18 mouse cellular contexts compared by ENCODE assay signal in the genomic region with DNA sequence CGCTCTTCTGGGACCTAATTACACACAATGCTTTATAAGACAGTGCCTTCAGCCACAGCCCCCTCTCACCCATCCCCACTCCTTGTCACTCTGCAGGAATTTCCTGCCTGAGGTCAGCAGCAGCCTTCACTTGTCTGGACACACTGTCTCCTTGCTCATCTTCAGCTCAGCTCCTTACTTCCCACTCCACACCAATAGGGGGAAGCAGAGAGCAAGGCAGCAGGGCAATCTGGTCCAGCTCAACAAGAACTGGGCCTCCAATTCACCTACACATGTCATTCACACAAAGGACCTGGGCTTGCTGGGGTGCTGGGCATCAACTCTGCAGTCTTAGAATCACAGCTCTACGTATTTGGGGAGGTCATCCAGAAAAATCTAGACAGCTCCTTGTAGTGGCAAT. TPM values are rescaled to one million over a fixed set of nuclear protein-coding genes. Genes with fewer than 3 reads are reported as not detected.
DNase-seq lines count a peak whose midpoint lies in the region; ATAC-seq and TF ChIP-seq lines count a peak whose summit lies in the region.
"Had no signal": no experiment of that assay in that cellular context is flagged by ENCODE, and none has a peak within 500 bp of the region (broad histone marks: within the 10 kb centered on the region; RNA-seq: fewer than 3 reads in every experiment).

No protein-coding gene starts in this region.

- TF ChIP-seq EP300 in liver, postnatal 0 days (IDR thresholded peaks at IDR 0.05; ENCODE audit: low read depth): no peak
- no peak for TF ChIP-seq EP300 in ES-Bruce4 (IDR thresholded peaks at IDR 0.05; ENCODE audit: insufficient read depth, low read depth, low read length)

- H3K4me1 ChIP-seq in forebrain, embryonic 15.5 days: peaks cover 48% of the 10 kb centered on the region
- H3K4me1 ChIP-seq in forebrain, embryonic 12.5 days: no peaks in the 10 kb centered on the region
- no peaks in the 10 kb centered on the region for H3K4me1 ChIP-seq in liver, adult 2 months (ENCODE audit: control insufficient read depth, insufficient read depth, low read length)
- H3K4me1 ChIP-seq in liver, postnatal 0 days (ENCODE audit: insufficient read depth): no peaks in the 10 kb centered on the region
- no peaks in the 10 kb centered on the region for H3K4me1 ChIP-seq in ES-Bruce4 (ENCODE audit: control insufficient read depth, insufficient read depth, low read length)
- H3K4me1 ChIP-seq in midbrain, embryonic 16.5 days (ENCODE audit: control insufficient read depth, insufficient read depth, low read length): peaks cover 26% of the 10 kb centered on the region
- H3K4me1 ChIP-seq: forebrain, embryonic 10.5 days; heart, embryonic 15.5 days; limb, embryonic 13.5 days; lung, embryonic 15.5 days had no signal

- no peaks in the 10 kb centered on the region for H3K36me3 ChIP-seq in forebrain, embryonic 15.5 days
- H3K36me3 ChIP-seq in forebrain, embryonic 12.5 days (replicated peaks): no peaks in the 10 kb centered on the region
- no peaks in the 10 kb centered on the region for H3K36me3 ChIP-seq in liver, adult 2 months (ENCODE audit: control insufficient read depth, insufficient read depth, low read length)
- no peaks in the 10 kb centered on the region for H3K36me3 ChIP-seq in liver, postnatal 0 days (replicated peaks; ENCODE audit: insufficient read depth, low read length)
- no peaks in the 10 kb centered on the region for H3K36me3 ChIP-seq in ES-Bruce4 (ENCODE audit: control insufficient read depth, insufficient read depth, low read length, poor library complexity, severe bottlenecking)
- H3K36me3 ChIP-seq in midbrain, embryonic 16.5 days (ENCODE audit: control insufficient read depth, insufficient read depth, low read length): no peaks in the 10 kb centered on the region
- H3K36me3 ChIP-seq: forebrain, embryonic 10.5 days; heart, embryonic 15.5 days; hindbrain, embryonic 15.5 days; limb, embryonic 13.5 days; lung, embryonic 15.5 days had no signal

- no peaks in the 10 kb centered on the region for H3K27me3 ChIP-seq in forebrain, embryonic 15.5 days
- H3K27me3 ChIP-seq in forebrain, embryonic 12.5 days: no peaks in the 10 kb centered on the region
- no peaks in the 10 kb centered on the region for H3K27me3 ChIP-seq in liver, adult 2 months (ENCODE audit: control insufficient read depth, insufficient read depth, low read length)
- no peaks in the 10 kb centered on the region for H3K27me3 ChIP-seq in liver, postnatal 0 days (ENCODE audit: insufficient read depth, low read length)
- H3K27me3 ChIP-seq in ES-Bruce4 (ENCODE audit: control insufficient read depth, insufficient read depth, low read length, poor library complexity, severe bottlenecking): no peaks in the 10 kb centered on the region
- H3K27me3 ChIP-seq in midbrain, embryonic 16.5 days (ENCODE audit: control insufficient read depth, insufficient read depth, low read depth, low read length): no peaks in the 10 kb centered on the region
- H3K27me3 ChIP-seq: heart, embryonic 15.5 days; hindbrain, embryonic 15.5 days; limb, embryonic 13.5 days; lung, embryonic 15.5 days had no signal

- DNase-seq in liver, adult 2 months (ENCODE audit: extremely low read depth, low read depth, low spot score): no peak
- no peak for DNase-seq in liver, postnatal 0 days
- no peak for DNase-seq in heart, adult 9 months (ENCODE audit: low spot score in 2 of 2)
- DNase-seq: adrenal gland, adult 8-10 months; kidney, adult 9 months; thymus, adult 2 months had no signal

- WGBS in forebrain, embryonic 15.5 days: 86% methylated on average over 2 of the region's 2 CpGs
- WGBS in forebrain, embryonic 12.5 days: 92% methylated on average over 2 of the region's 2 CpGs
- WGBS in liver, adult 2 months: 76% methylated on average over 2 of the region's 2 CpGs
- 69% methylated on average over 2 of the region's 2 CpGs for WGBS in liver, postnatal 0 days (ENCODE audit: insufficient replicate concordance)
- WGBS in midbrain, embryonic 16.5 days: 82% methylated on average over 2 of the region's 2 CpGs

- peak; percentile 32; the same call in 1 of the 2 replicates for TF ChIP-seq CTCF in liver, adult 2 months (IDR thresholded peaks at IDR 0.05; ENCODE audit: low read depth, low read length)
- no peak for TF ChIP-seq CTCF in liver, postnatal 0 days (IDR thresholded peaks at IDR 0.05; ENCODE audit: low read depth)
- TF ChIP-seq CTCF in ES-Bruce4 (IDR thresholded peaks at IDR 0.05; ENCODE audit: low read depth, low read length): peak; percentile 10

- no peak overlapping the region for H3K4me2 ChIP-seq in forebrain, embryonic 15.5 days (replicated peaks)
- no peak overlapping the region for H3K4me2 ChIP-seq in forebrain, embryonic 12.5 days
- H3K4me2 ChIP-seq in liver, postnatal 0 days (ENCODE audit: low read depth, low read length): no peak overlapping the region
- no peak overlapping the region for H3K4me2 ChIP-seq in midbrain, embryonic 16.5 days (ENCODE audit: low read length)
- H3K4me2 ChIP-seq: heart, embryonic 15.5 days; hindbrain, embryonic 15.5 days; limb, embryonic 13.5 days; lung, embryonic 15.5 days had no signal

- H3K9ac ChIP-seq in forebrain, embryonic 15.5 days (replicated peaks): no peak overlapping the region
- no peak overlapping the region for H3K9ac ChIP-seq in forebrain, embryonic 12.5 days
- no peak overlapping the region for H3K9ac ChIP-seq in liver, adult 2 months (ENCODE audit: low read depth, low read length)
- H3K9ac ChIP-seq in liver, postnatal 0 days (replicated peaks): no peak overlapping the region
- no peak overlapping the region for H3K9ac ChIP-seq in ES-Bruce4 (ENCODE audit: low read depth, poor library complexity, severe bottlenecking)
- H3K9ac ChIP-seq in midbrain, embryonic 16.5 days (ENCODE audit: low read depth, low read length): no peak overlapping the region
- H3K9ac ChIP-seq: heart, embryonic 15.5 days; hindbrain, embryonic 15.5 days; limb, embryonic 13.5 days; lung, embryonic 15.5 days had no signal

- H3K4me3 ChIP-seq in forebrain, embryonic 15.5 days: no peak overlapping the region
- H3K4me3 ChIP-seq in forebrain, embryonic 12.5 days (replicated peaks): no peak overlapping the region
- H3K4me3 ChIP-seq in liver, adult 2 months (ENCODE audit: insufficient read depth, low read depth, low read length): no peak overlapping the region
- H3K4me3 ChIP-seq in liver, postnatal 0 days (ENCODE audit: low read depth, low read length): no peak overlapping the region
- no peak overlapping the region for H3K4me3 ChIP-seq in ES-Bruce4 (ENCODE audit: low read depth, low read length)
- H3K4me3 ChIP-seq in midbrain, embryonic 16.5 days (ENCODE audit: low read depth, low read length): no peak overlapping the region
- H3K4me3 ChIP-seq: forebrain, embryonic 10.5 days; heart, embryonic 15.5 days; hindbrain, embryonic 15.5 days; limb, embryonic 13.5 days; lung, embryonic 15.5 days; myocyte had no signal

- no peak for TF ChIP-seq POLR2A in liver, adult 2 months (IDR thresholded peaks at IDR 0.05; ENCODE audit: extremely low read depth, insufficient read depth, low read length)
- TF ChIP-seq POLR2A in ES-Bruce4 (IDR thresholded peaks at IDR 0.05; ENCODE audit: insufficient read depth, low read length): no peak

- H3K79me2 ChIP-seq in liver, adult 2 months (ENCODE audit: control insufficient read depth, insufficient read depth, low read length): no peaks in the 10 kb centered on the region

- 0 out of 2 replicates have a peak overlapping the region, but pooled peaks have one; percentile 6 for H3K27ac ChIP-seq in forebrain, embryonic 15.5 days (replicated peaks)
- H3K27ac ChIP-seq in forebrain, embryonic 12.5 days: no peak overlapping the region
- H3K27ac ChIP-seq in liver, adult 2 months (replicated peaks; ENCODE audit: insufficient read depth, low read depth, low read length): no peak overlapping the region
- H3K27ac ChIP-seq in liver, postnatal 0 days (ENCODE audit: low read depth): no peak overlapping the region
- no peak overlapping the region for H3K27ac ChIP-seq in ES-Bruce4 (ENCODE audit: insufficient read depth, low read length)
- peak overlapping the region; percentile 51 for H3K27ac ChIP-seq in midbrain, embryonic 16.5 days (ENCODE audit: low read length)
- H3K27ac ChIP-seq: forebrain, embryonic 10.5 days; heart, embryonic 15.5 days; limb, embryonic 13.5 days; lung, embryonic 15.5 days had no signal

- no peak for ATAC-seq in forebrain, embryonic 15.5 days (replicated peaks)
- no peak for ATAC-seq in forebrain, embryonic 12.5 days (ENCODE audit: low FRiP score)
- ATAC-seq in liver, postnatal 0 days: no peak
- ATAC-seq in midbrain, embryonic 16.5 days: peak; percentile 41; the same call in 1 of the 2 replicates

- H3K9me3 ChIP-seq in forebrain, embryonic 15.5 days: no peaks in the 10 kb centered on the region
- no peaks in the 10 kb centered on the region for H3K9me3 ChIP-seq in forebrain, embryonic 12.5 days
- H3K9me3 ChIP-seq in liver, postnatal 0 days (ENCODE audit: low read length): no peaks in the 10 kb centered on the region
- H3K9me3 ChIP-seq in ES-Bruce4 (replicated peaks; ENCODE audit: control insufficient read depth, insufficient read depth, low read length, poor library complexity, severe bottlenecking): no peaks in the 10 kb centered on the region
- H3K9me3 ChIP-seq in midbrain, embryonic 16.5 days (replicated peaks; ENCODE audit: control insufficient read depth, low read length, poor library complexity, severe bottlenecking): no peaks in the 10 kb centered on the region
- H3K9me3 ChIP-seq: forebrain, embryonic 10.5 days; heart, embryonic 15.5 days; hindbrain, embryonic 15.5 days; limb, embryonic 13.5 days; lung, embryonic 15.5 days had no signal

RNA-seq across cellular contexts. Expression of a gene that starts 33.0 kb away (rescaled TPM):
- 246 and 254 TPM in 2 replicates for polyA plus RNA-seq in forebrain, embryonic 15.5 days (2015; fragmentation: Nextera tagmentation; extraction: Ambion mirVana)
- polyA plus RNA-seq in forebrain, embryonic 12.5 days (2016; fragmentation: Nextera tagmentation; extraction: Ambion mirVana): 53.6 and 56.1 TPM in 2 replicates
- total RNA-seq in liver, adult 2 months (2014; rRNA removed): not detected in 2 replicates
- not detected in 2 replicates for polyA plus RNA-seq in liver, adult 2 months (2012; rRNA removed)
- not detected in 2 replicates for polyA plus RNA-seq in liver, postnatal 0 days (2015; fragmentation: Nextera tagmentation; extraction: Ambion mirVana)
- polyA plus RNA-seq in ES-Bruce4 (2011; ENCODE audit: insufficient read depth, insufficient read length, low read depth, missing spikeins): not detected in 2 replicates
- 274 and 304 TPM in 2 replicates for polyA plus RNA-seq in midbrain, embryonic 16.5 days (2015; fragmentation: Nextera tagmentation; extraction: Ambion mirVana)
- total RNA-seq: megakaryocyte progenitor cell, adult 5-6 weeks had no signal
- polyA plus RNA-seq: C2C12 had no signal

Comparison
In these comparisons a context has a peak if more than half of its experiments do, and no peak if none do; other contexts are left out.
1. H3K27ac ChIP-seq: peak in forebrain, embryonic 15.5 days (single experiment) and midbrain, embryonic 16.5 days (single experiment); none in forebrain, embryonic 12.5 days (single experiment), liver, adult 2 months (single experiment), liver, postnatal 0 days (single experiment) and ES-Bruce4 (single experiment).
2. RNA of a gene that starts 33.0 kb away (polyA plus RNA-seq): 274 to 304 TPM in midbrain, embryonic 16.5 days, 246 to 254 TPM in forebrain, embryonic 15.5 days and 53.6 to 56.1 TPM in forebrain, embryonic 12.5 days; not detected in ES-Bruce4, not detected in liver, adult 2 months and not detected in liver, postnatal 0 days; every median in the first group is over 10 times any median in the second.